Mouse (Mus musculus) lung, embryonic 16.5 days (tissue): ENCODE results near the gene Cldn16. TPM values are rescaled to one million over a fixed set of nuclear protein-coding genes. Genes with fewer than 3 reads are reported as not detected.
"Not testable (repeated sequence)": the region's sequence is repeated elsewhere in the genome, so short reads cannot be mapped to it uniquely, and the experiment has no call there.

ENCODE experiments used
- ATAC-seq: fragments of 200-750 bp; cut with Nextera tagmentation; 2 replicates; pipeline ENCODE4 v1.8.0; 2017; ENCODE audit warnings: low read depth, mild to moderate bottlenecking, moderate library complexity
- H3K27ac ChIP-seq: fragments of 300-500 bp; sonication (generic); 2 replicates; pipeline ENCODE4 v1.5.1; 2014; ENCODE audit warnings: mild to moderate bottlenecking, control low read depth, low read length
- H3K27me3 ChIP-seq: fragments of 300-500 bp; sonication (generic); 2 replicates; pipeline ENCODE4 v1.6.1; 2014; ENCODE audit warnings: low read depth, low read length, mixed read lengths; ENCODE audit not compliant: control insufficient read depth, insufficient read depth
- H3K36me3 ChIP-seq: fragments of 300-500 bp; sonication (generic); 2 replicates; pipeline ENCODE4 v1.6.1; 2014; ENCODE audit warnings: low read length; ENCODE audit not compliant: control insufficient read depth, insufficient read depth
- H3K4me1 ChIP-seq: fragments of 300-500 bp; sonication (generic); replicated peaks from 2 replicates; pipeline ENCODE4 v1.6.1; 2014; ENCODE audit warnings: low read length, mixed read lengths; ENCODE audit not compliant: control insufficient read depth, insufficient read depth
- H3K4me2 ChIP-seq: fragments of 300-500 bp; sonication (generic); 2 replicates; pipeline ENCODE4 v1.6.1; 2014; ENCODE audit warnings: low read depth, low read length, control low read depth
- H3K4me3 ChIP-seq: fragments of 300-500 bp; sonication (generic); 2 replicates; pipeline ENCODE4 v1.5.1; 2014; ENCODE audit warnings: mild to moderate bottlenecking, low read length, control low read depth
- H3K9ac ChIP-seq: fragments of 300-500 bp; sonication (generic); 2 replicates; pipeline ENCODE4 v1.6.1; 2014; ENCODE audit warnings: low read length, control low read depth
- H3K9me3 ChIP-seq: fragments of 300-500 bp; sonication (generic); 2 replicates; pipeline ENCODE4 v1.6.1; 2016; ENCODE audit warnings: low read length; ENCODE audit not compliant: control insufficient read depth
- WGBS: fragments of 180-500 bp; shearing (Covaris S2); extraction: QIAGEN DNeasy Blood & Tissue Kit; methylation state at CpG from one replicate; pipeline ENCODE4 v1.1.7; 2014; 5-methylcytosine and 5-hydroxymethylcytosine counted together
- polyA plus RNA-seq: library from polyadenylated mRNA; unstranded; fragments of >200 nt; fragmentation: Nextera tagmentation; extraction: Ambion mirVana; gene quantifications from 2 replicates; pipeline ENCODE4 v1.2.1, GENCODE M21; 2015

The Cldn16 gene
- polyA plus RNA-seq, 1 experiment from 2014 or later = not detected

- Histone ChIP-seq H3K9me3 (no peaks in the 10 kb centered on the region), H3K27ac (no peak overlapping the region), H3K27me3 (no peaks in the 10 kb centered on the region), H3K4me1 (no peaks in the 10 kb centered on the region), H3K9ac (no peak overlapping the region), H3K4me3 (no peak overlapping the region), H3K4me2 (no peak overlapping the region), H3K36me3 (no peaks in the 10 kb centered on the region)
- ATAC-seq = no peak
- 74% methylated on average over 2 of the region's 2 CpGs for WGBS
Observed at GRCm38 (mm10) chr16:26456182-26456581, 6.8 kb upstream of the Cldn16 start.

DNA sequence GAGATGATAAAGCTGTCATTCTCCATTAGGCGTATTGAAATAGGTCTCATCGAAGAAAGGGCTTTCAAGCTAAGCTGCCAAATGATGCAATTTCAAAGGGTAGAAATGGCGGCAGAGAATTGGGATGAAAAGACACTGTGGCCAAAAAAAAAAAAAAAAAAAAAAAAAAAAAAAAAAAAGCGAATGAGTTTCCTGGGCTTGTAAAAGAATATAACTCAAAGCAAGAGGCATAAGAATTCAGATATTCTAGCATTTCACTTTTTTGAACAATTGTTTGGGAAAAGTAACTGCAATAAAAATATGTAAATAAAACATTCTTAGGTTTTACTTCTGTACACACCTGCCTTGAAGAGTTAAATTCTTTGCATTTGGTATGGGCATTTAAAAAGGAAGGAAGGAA, 3.6 kb downstream of the Cldn16 start:
- WGBS = 73% methylated on average over 4 of the region's 4 CpGs

DNA sequence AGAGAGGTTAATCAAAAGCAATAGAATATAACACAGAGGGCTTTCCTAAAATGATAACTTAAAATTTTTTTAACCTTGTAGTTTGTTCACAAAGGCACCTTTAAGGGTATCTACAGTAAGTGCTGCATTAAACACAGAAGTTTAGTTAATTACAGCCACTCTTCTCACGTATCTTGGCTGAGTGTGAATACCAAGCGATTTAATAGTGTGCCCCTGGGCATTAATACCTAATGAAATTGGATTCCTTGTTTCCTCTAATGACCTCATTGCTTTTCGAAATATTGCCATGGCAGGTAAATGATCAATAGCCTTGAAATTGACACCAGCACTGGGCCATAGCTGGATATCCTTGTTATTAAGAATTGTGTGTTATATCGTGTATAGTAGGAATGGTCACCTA, 8.3 kb downstream of the Cldn16 start:
- no peak for ATAC-seq
- WGBS = 87% methylated on average over 4 of the region's 4 CpGs

More for the DNA sequence above, 3.6 kb downstream of the Cldn16 start:
- no peaks in the 10 kb centered on the region for H3K4me1 ChIP-seq
- H3K4me2 ChIP-seq = no peak overlapping the region
- no peak overlapping the region for H3K4me3 ChIP-seq
- H3K9ac ChIP-seq = no peak overlapping the region
- H3K27me3 ChIP-seq = no peaks in the 10 kb centered on the region
- ATAC-seq = no peak
- no peaks in the 10 kb centered on the region for H3K9me3 ChIP-seq
- H3K36me3 ChIP-seq = no peaks in the 10 kb centered on the region
- no peak overlapping the region for H3K27ac ChIP-seq

GRCm38 (mm10) chr16:26495721-26496120, 32.8 kb downstream of the Cldn16 start:
- Histone ChIP-seq H3K4me1 (no peaks in the 10 kb centered on the region), H3K27me3 (no peaks in the 10 kb centered on the region), H3K27ac (no peak overlapping the region), H3K9ac (no peak overlapping the region), H3K4me2 (no peak overlapping the region), H3K4me3 (no peak overlapping the region), H3K36me3 (no peaks in the 10 kb centered on the region), H3K9me3 (no peaks in the 10 kb centered on the region)
- whole genome bisulfite sequencing = 10% methylated on average over 2 of the region's 2 CpGs
- no peak for ATAC-seq

More for the DNA sequence above, 8.3 kb downstream of the Cldn16 start:
- Histone ChIP-seq H3K27ac (no peak overlapping the region), H3K4me3 (no peak overlapping the region), H3K4me2 (no peak overlapping the region), H3K9me3 (no peaks in the 10 kb centered on the region), H3K27me3 (no peaks in the 10 kb centered on the region), H3K4me1 (no peaks in the 10 kb centered on the region), H3K9ac (no peak overlapping the region), H3K36me3 (no peaks in the 10 kb centered on the region)

DNA sequence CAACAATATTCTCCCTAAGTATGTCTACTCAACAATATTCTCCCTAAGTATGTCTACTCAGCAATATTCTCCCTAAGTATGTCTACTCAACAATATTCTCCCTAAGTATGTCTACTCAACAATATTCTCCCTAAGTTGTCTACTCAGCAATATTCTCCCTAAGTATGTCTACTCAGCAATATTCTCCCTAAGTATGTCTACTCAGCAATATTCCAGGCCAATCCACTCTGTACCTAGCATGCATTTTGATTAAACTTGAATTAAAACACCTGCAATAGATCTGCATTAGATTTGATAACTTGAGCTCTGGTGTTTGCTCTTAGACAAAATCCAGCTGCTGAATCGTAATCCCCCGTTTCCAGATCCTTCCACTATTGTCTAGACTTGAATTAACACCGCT, 36.8 kb downstream of the Cldn16 start:
- H3K4me1 ChIP-seq, H3K9me3 ChIP-seq, H3K4me3 ChIP-seq, H3K27ac ChIP-seq, ATAC-seq, H3K9ac ChIP-seq, H3K27me3 ChIP-seq, H3K36me3 ChIP-seq, H3K4me2 ChIP-seq: not testable (repeated sequence)
- WGBS = 79% methylated on average over 3 of the region's 3 CpGs

DNA sequence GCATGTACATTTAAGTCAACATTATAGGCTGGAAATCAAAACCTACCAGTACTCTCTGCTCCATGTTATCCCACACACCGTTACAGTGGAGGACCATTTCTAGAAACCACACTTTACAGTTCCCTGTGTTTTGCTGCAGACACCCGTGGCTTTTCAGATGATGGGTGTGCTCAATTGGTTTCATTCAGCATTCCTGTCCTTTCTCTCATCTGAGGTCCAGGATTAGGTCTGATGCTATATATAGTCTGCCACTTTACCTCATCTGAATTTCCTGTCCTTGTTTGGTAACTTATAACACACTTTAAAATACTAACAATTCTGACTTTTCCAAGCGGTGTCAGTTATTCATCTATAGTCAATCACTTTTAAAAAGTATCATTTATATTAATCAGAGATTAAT, 37.8 kb downstream of the Cldn16 start:
- Histone ChIP-seq H3K27me3 (no peaks in the 10 kb centered on the region), H3K4me3 (no peak overlapping the region), H3K36me3 (no peaks in the 10 kb centered on the region), H3K27ac (no peak overlapping the region), H3K4me1 (no peaks in the 10 kb centered on the region), H3K4me2 (no peak overlapping the region), H3K9me3 (no peaks in the 10 kb centered on the region), H3K9ac (no peak overlapping the region)
- 72% methylated on average over 3 of the region's 3 CpGs for WGBS
- ATAC-seq = no peak

DNA sequence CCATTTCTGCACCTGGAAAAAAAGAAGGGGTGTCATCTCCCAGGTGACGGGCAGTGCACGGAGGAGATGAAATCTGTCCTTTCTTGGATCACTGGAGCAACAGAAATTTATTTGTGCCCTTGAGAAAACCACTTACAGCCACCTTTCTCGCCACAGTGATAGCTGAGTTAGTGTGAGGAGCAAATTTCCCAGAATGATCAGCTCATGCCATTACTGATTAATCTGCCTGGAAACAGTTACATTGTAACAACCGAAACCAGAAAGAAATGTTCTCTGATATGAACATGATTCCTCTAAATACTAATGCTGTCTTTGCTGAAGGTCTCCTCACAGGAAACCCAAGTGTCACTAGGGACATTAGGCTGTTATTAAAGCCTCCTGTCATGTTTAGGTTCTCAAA, 42.0 kb downstream of the Cldn16 start:
- H3K4me1 ChIP-seq = no peaks in the 10 kb centered on the region

GRCm38 (mm10) chr16:26519596-26519995, 56.7 kb downstream of the Cldn16 start:
- WGBS = 35% methylated on average over 2 of the region's 2 CpGs
- no peak overlapping the region for H3K4me2 ChIP-seq
- H3K9ac ChIP-seq = no peak overlapping the region
- no peaks in the 10 kb centered on the region for H3K9me3 ChIP-seq
- no peaks in the 10 kb centered on the region for H3K4me1 ChIP-seq
- H3K27ac ChIP-seq = no peak overlapping the region
- no peaks in the 10 kb centered on the region for H3K27me3 ChIP-seq
- no peak for ATAC-seq
- no peaks in the 10 kb centered on the region for H3K36me3 ChIP-seq
- no peak overlapping the region for H3K4me3 ChIP-seq

More for the DNA sequence above, 42.0 kb downstream of the Cldn16 start:
- Histone ChIP-seq H3K36me3 (no peaks in the 10 kb centered on the region), H3K9me3 (no peaks in the 10 kb centered on the region), H3K9ac (no peak overlapping the region), H3K27ac (no peak overlapping the region), H3K4me3 (no peak overlapping the region), H3K27me3 (no peaks in the 10 kb centered on the region), H3K4me2 (no peak overlapping the region)
- ATAC-seq = no peak
- 83% methylated on average over 4 of the region's 4 CpGs for WGBS

DNA sequence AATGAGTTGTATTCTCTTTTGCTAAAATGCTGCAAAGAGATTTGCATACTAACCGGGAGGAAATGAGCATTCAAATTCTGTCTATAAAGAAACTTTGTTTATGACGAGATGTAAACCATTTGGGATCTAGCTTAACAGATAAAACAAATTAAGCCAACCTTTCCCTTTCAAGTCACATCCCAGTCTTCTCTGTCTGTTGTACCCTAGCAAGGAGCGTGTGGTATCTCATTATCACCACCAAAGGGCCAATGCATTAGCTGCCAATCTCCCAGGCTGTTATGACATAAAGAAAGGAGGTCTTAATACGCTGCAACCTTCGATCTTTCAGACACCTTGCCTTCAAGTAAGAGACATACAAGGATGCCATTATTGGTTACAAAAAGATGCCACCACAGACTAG, 62.9 kb downstream of the Cldn16 start:
- no peaks in the 10 kb centered on the region for H3K36me3 ChIP-seq
- H3K9me3 ChIP-seq = no peaks in the 10 kb centered on the region
- H3K27me3 ChIP-seq = no peaks in the 10 kb centered on the region
- no peak overlapping the region for H3K4me2 ChIP-seq
- no peak overlapping the region for H3K9ac ChIP-seq
- 66% methylated on average over 5 of the region's 5 CpGs for WGBS
- H3K4me1 ChIP-seq = no peaks in the 10 kb centered on the region
- H3K4me3 ChIP-seq = no peak overlapping the region
- H3K27ac ChIP-seq = no peak overlapping the region
- no peak for ATAC-seq

GRCm38 (mm10) chr16:26526669-26527068, 63.7 kb downstream of the Cldn16 start, which contains the start of gene Tmem207:
Gene Tmem207 (minus strand): TSS chr16:26526769.
- Histone ChIP-seq H3K4me1 (no peaks in the 10 kb centered on the region), H3K9ac (no peak within 1 kb of the TSS), H3K27ac (no peak within 1 kb of the TSS), H3K4me3 (no peak within 1 kb of the TSS), H3K9me3 (no peaks in the 10 kb centered on the region), H3K36me3 (no peaks in the 10 kb centered on the region), H3K27me3 (no peaks in the 10 kb centered on the region), H3K4me2 (no peak within 1 kb of the TSS)
- WGBS = 74% methylated on average over 4 of the region's 4 CpGs
- ATAC-seq = no peak
